Mouse (Mus musculus): ENCODE measurements around the gene Phlda3.

- TF ChIP-seq POLR2A (IDR thresholded peaks at IDR 0.05; ENCODE audit: insufficient read length, low read depth) (peak; percentile 8), TCF12 (IDR thresholded peaks at IDR 0.05; ENCODE audit: insufficient read depth, poor library complexity, severe bottlenecking) (no peak), POLR2AphosphoS2 (IDR thresholded peaks at IDR 0.05; ENCODE audit: insufficient read length, low read depth) (no peak), E2F4 (IDR thresholded peaks at IDR 0.05; ENCODE audit: insufficient read depth) (no peak), TCF3 (IDR thresholded peaks at IDR 0.05; ENCODE audit: insufficient read length, low read depth) (no peak), USF1 (IDR thresholded peaks at IDR 0.05; ENCODE audit: low read depth) (no peak), MAX (IDR thresholded peaks at IDR 0.05; ENCODE audit: low read depth) (no peak), SRF (IDR thresholded peaks at IDR 0.05; ENCODE audit: control insufficient read depth, insufficient read length, low read depth) (no peak), MYOD1 (IDR thresholded peaks at IDR 0.05; ENCODE audit: control insufficient read depth in 1 of 3, insufficient read length in 2 of 3, low read depth in 2 of 3) (no peak), REST (IDR thresholded peaks at IDR 0.05; ENCODE audit: insufficient read depth, insufficient read length) (no peak)
These were observed 5.7 kb upstream of the Phlda3 start for GRCm38 (mm10) chr1:135760216-135760615.
